Mouse (Mus musculus) megakaryocyte, embryonic 14.5 days (primary cell): ENCODE measurements around the gene Calm3. TPM values are rescaled to one million over a fixed set of nuclear protein-coding genes. Genes with fewer than 3 reads are reported as not detected.

Source experiments
- H3K27me3 ChIP-seq: replicated peaks from 2 replicates; pipeline ENCODE3; 2012; ENCODE audit warnings: inconsistent platforms
- H3K36me3 ChIP-seq: replicated peaks from 2 replicates; pipeline ENCODE3; 2012; ENCODE audit warnings: low read length, inconsistent platforms, mixed read lengths
- H3K4me1 ChIP-seq: 2 replicates; pipeline ENCODE4 v1.6.1; 2012; ENCODE audit warnings: inconsistent platforms
- H3K4me3 ChIP-seq: replicated peaks from 2 replicates; pipeline ENCODE3; 2012; ENCODE audit warnings: moderate library complexity, mild to moderate bottlenecking, inconsistent platforms
- H3K9me3 ChIP-seq: 2 replicates; pipeline ENCODE4 v1.6.1; 2012; ENCODE audit warnings: inconsistent platforms
- FLI1 ChIP-seq: IDR thresholded peaks from 2 replicates; pipeline ENCODE4 v1.6.1; 2012; ENCODE audit warnings: low read length, inconsistent platforms, mixed read lengths
- GATA1 ChIP-seq: IDR thresholded peaks from 3 replicates; pipeline ENCODE4 v1.6.1; 2012; ENCODE audit warnings: mixed read lengths, low read length, inconsistent platforms, borderline replicate concordance
- polyA plus RNA-seq: library from polyadenylated mRNA; stranded (reverse); fragments of >175 nt; gene quantifications from 2 replicates; pipeline ENCODE4 v1.2.3, GENCODE M21; 2012; ENCODE audit warnings: low replicate concordance; ENCODE audit not compliant: insufficient read depth

Gene Calm3
- polyA plus RNA-seq, 1 experiment = 866 TPM

DNA sequence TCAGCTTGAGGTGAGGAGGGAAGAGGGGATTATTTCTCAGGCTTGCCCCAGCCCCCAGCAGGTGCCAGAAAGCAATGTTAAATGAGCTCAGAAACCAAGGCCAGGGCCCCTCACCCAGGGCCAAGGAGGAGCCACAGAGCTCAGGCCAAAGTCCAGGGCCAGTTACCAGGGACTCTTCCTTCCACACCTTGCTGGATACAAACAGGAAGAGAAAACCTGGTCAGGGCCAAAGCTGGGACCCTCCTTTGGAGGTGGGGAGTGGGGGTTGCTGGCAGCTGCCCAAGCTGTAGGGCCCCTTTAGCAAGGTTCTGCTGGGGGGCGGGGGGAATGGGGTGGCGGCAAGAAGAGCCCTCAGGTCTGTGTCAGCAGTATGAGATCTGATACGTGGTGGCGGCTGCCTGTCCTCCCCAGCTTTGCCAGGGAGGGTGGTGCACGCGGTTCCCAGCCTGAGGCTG, 2.0 kb downstream of the Calm3 start:
- peak overlapping the region; percentile 96 for H3K4me3 ChIP-seq
- no peaks in the 10 kb centered on the region for H3K9me3 ChIP-seq
- peaks cover 55% of the 10 kb centered on the region for H3K36me3 ChIP-seq
- peaks cover 61% of the 10 kb centered on the region for H3K4me1 ChIP-seq
- H3K27me3 ChIP-seq = no peaks in the 10 kb centered on the region
- no peak for TF ChIP-seq GATA1
- TF ChIP-seq FLI1 = no peak

DNA sequence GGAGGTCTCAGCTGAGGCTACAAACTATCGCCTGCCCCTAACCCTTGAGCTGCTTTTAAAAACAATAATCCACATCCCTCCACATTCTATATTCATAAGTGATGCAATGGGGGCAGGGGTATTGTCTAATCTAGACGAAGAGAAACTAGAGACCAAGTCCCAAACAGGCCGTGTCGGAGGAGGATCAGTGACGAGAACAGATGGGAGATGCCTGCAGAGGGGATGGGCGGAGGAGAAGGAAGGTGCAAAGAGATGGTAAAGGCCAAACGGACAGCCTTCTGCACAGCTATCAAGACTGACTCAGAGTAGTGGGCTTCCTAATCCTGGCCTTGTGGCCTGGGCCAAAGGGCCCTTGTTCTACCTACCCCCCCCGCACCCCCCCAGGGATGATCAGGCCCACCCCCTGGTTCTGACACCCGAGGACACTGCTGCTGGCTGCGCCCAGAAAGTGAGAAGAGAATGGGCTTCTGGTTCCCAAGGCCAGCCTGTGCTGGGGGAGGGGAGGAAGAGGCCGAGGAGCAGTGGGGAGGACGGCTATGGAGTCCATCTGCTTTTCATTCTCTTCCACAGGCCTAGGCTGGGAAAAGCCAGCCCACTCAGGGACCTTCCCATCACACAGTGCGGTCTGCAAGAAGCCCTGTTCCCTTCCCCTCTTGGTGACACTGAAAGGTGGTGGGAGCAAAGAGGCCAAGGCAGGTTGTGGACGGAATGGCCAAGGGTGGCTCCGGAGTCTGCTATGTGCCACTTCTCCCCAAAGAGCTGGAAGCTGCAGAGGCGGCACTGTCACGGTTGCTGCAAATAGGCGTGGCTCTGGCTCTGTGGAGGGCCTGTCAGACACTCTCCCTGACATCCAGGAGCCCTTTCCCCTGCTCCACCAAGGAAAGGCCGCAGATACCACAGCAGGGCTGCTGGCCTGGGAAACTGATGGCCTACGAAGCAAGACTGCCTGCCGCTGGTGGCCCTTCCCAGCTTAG, 2.8 kb downstream of the Calm3 start:
- Histone ChIP-seq H3K4me3 (peak overlapping the region; percentile 96), H3K36me3 (peaks cover 63% of the 10 kb centered on the region), H3K27me3 (no peaks in the 10 kb centered on the region), H3K4me1 (peaks cover 68% of the 10 kb centered on the region), H3K9me3 (no peaks in the 10 kb centered on the region)
- TF ChIP-seq FLI1 (no peak), GATA1 (no peak)

GRCm38 (mm10) chr7:16920150-16920579, 3.7 kb downstream of the Calm3 start:
- TF ChIP-seq GATA1 (no peak), FLI1 (no peak)
- no peaks in the 10 kb centered on the region for H3K27me3 ChIP-seq
- H3K36me3 ChIP-seq = peaks cover 73% of the 10 kb centered on the region
- peaks cover 70% of the 10 kb centered on the region for H3K4me1 ChIP-seq
- no peaks in the 10 kb centered on the region for H3K9me3 ChIP-seq
- peak overlapping the region; percentile 40 for H3K4me3 ChIP-seq

- peaks cover 79% of the 10 kb centered on the region for H3K36me3 ChIP-seq
- no peaks in the 10 kb centered on the region for H3K27me3 ChIP-seq
- no peaks in the 10 kb centered on the region for H3K9me3 ChIP-seq
- TF ChIP-seq FLI1 (no peak), GATA1 (no peak)
- peak overlapping the region; percentile 43 for H3K4me3 ChIP-seq
- H3K4me1 ChIP-seq = peaks cover 71% of the 10 kb centered on the region
Observed at GRCm38 (mm10) chr7:16919395-16920149, 4.3 kb downstream of the Calm3 start.

DNA sequence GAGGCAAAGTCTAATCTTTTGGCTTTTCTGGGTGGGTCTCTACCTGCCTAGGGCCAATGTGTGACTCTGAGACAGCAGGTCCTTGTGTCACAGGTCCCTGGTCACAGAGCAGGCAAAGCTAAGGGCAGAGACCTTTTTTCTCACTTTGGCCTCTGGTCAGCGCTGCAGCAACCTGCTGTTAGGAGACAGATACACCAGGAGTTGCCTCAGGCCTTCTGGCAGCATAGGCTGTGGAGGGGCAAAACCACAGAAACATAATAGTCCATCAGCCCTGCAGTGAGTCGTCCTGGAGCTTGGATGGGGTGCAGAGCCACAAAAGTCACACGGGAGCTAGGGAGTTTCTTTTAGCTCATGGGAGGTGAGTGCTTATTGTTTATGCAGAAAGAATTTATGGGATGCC, 5.2 kb downstream of the Calm3 start:
- H3K4me1 ChIP-seq = peaks cover 80% of the 10 kb centered on the region
- H3K4me3 ChIP-seq = no peak overlapping the region
- H3K36me3 ChIP-seq = peaks cover 88% of the 10 kb centered on the region
- TF ChIP-seq FLI1 (no peak), GATA1 (no peak)
- H3K27me3 ChIP-seq = no peaks in the 10 kb centered on the region
- no peaks in the 10 kb centered on the region for H3K9me3 ChIP-seq

DNA sequence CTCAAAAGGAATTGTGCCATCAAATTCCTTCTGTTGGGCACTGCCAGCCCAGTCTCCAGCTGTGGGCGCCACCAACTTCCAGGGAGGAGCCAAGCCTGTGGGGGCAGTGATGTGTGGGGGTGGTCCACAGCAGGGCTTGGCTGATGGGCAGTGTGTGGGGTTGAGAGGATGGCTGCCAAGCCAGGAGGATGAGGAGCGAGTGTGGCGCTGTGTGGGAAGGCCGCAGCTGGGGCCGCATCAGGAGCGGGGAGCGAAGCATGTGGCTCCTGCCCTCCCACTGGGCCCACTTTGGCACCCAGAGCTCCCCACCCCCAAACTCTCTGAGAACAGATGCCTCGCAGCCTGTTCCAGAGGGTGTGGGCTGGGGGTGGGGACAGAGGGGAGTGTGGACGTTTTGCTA, 5.9 kb downstream of the Calm3 start:
- H3K27me3 ChIP-seq = no peaks in the 10 kb centered on the region
- no peak overlapping the region for H3K4me3 ChIP-seq
- TF ChIP-seq GATA1 (no peak), FLI1 (no peak)
- no peaks in the 10 kb centered on the region for H3K9me3 ChIP-seq
- peaks cover 86% of the 10 kb centered on the region for H3K4me1 ChIP-seq
- peaks cover 94% of the 10 kb centered on the region for H3K36me3 ChIP-seq

- peaks cover 98% of the 10 kb centered on the region for H3K36me3 ChIP-seq
- peaks cover 88% of the 10 kb centered on the region for H3K4me1 ChIP-seq
- no peaks in the 10 kb centered on the region for H3K27me3 ChIP-seq
- TF ChIP-seq FLI1 (no peak), GATA1 (no peak)
- no peak overlapping the region for H3K4me3 ChIP-seq
- H3K9me3 ChIP-seq = no peaks in the 10 kb centered on the region
Observed at GRCm38 (mm10) chr7:16917447-16917846, 6.5 kb downstream of the Calm3 start.

DNA sequence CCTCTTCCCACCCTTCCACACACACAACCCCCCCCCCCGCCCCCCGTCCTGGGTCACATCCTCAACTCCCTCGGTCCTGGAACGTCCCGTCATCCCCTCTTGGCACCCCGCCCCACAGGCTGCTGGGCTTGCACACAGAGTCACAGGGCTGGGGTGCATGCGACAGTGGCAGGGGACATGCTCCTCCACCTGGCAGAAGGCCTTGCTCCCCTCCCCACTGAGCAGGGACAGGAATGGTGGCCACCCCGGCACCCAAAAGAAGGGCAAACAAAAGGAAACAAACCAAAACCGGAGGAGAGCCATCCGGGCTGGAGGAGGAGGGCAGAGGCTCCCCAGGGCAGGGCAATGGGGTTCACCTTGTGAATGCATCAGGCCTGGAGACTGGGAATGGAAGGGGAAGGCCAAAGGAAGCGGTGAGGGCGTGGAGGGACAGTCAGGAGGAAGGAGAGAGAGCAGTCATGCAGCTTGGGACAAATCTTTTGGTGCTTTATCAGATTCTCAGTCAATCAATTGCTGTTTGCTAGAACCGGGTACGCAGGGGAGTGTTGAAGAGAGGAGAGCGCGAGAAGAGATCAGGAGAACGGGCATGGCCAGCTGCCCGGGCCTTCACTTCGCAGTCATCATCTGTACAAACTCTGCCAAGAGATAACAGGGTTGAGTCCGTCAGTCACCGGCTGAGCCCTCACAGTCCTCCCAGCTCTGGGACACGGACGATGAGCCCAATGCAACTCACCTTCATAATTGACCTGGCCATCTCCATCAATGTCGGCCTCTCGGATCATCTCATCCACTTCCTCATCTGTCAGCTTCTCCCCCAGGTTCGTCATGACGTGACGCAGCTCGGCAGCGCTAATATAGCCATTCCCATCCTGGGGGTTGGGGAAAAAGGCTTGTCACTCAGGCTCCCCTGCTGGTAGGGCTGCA, 7.3 kb downstream of the Calm3 start:
- H3K36me3 ChIP-seq = peaks cover 97% of the 10 kb centered on the region
- H3K4me3 ChIP-seq = no peak overlapping the region
- H3K9me3 ChIP-seq = no peaks in the 10 kb centered on the region
- TF ChIP-seq GATA1 (no peak), FLI1 (no peak)
- peaks cover 88% of the 10 kb centered on the region for H3K4me1 ChIP-seq
- no peaks in the 10 kb centered on the region for H3K27me3 ChIP-seq
